Mouse (Mus musculus) B cell, adult 2 months (primary cell): ENCODE measurements around the gene Rbm33.
A peak's percentile ranks its signal among the peaks of the same experiment; 100 is the strongest.

Source experiments
- DNase-seq, 2 experiments: peaks; one replicate each; pipeline ENCODE4 v3.0.0; 2022

The Rbm33 gene

GRCm38 (mm10) chr5:28414076-28414475, 97.2 kb downstream of the Rbm33 start:
- DNase-seq = no peak

- DNase-seq = no peak
Measured at GRCm38 (mm10) chr5:28416029-28416428, 99.1 kb downstream of the Rbm33 start.

GRCm38 (mm10) chr5:28418734-28419133, 101.8 kb downstream of the Rbm33 start:
- no peak for DNase-seq

- DNase-seq = no peak
Measured at GRCm38 (mm10) chr5:28419640-28420265, 102.8 kb downstream of the Rbm33 start.

- DNase-seq = no peak
Measured at GRCm38 (mm10) chr5:28423781-28424180, 106.9 kb downstream of the Rbm33 start.

GRCm38 (mm10) chr5:28425926-28426325, 109.0 kb downstream of the Rbm33 start:
- no peak for DNase-seq

GRCm38 (mm10) chr5:28450126-28450890, 133.4 kb downstream of the Rbm33 start:
- no peak for DNase-seq

GRCm38 (mm10) chr5:28451053-28451638, 134.2 kb downstream of the Rbm33 start:
- peak; percentile 76 to 77 for DNase-seq

GRCm38 (mm10) chr5:28453086-28453485, 136.2 kb downstream of the Rbm33 start:
- DNase-seq = no peak

GRCm38 (mm10) chr5:28453523-28453922, 136.6 kb downstream of the Rbm33 start:
- DNase-seq = no peak

GRCm38 (mm10) chr5:28454546-28454945, 137.6 kb downstream of the Rbm33 start:
- DNase-seq = no peak

GRCm38 (mm10) chr5:28455721-28456120, 138.8 kb downstream of the Rbm33 start:
- DNase-seq = no peak

GRCm38 (mm10) chr5:28456366-28456765, 139.4 kb downstream of the Rbm33 start:
- no peak for DNase-seq

GRCm38 (mm10) chr5:28457921-28458641, 141.2 kb downstream of the Rbm33 start:
- DNase-seq = no peak

- no peak for DNase-seq
Measured at GRCm38 (mm10) chr5:28458821-28459240, 141.9 kb downstream of the Rbm33 start.

- DNase-seq = no peak
Measured at GRCm38 (mm10) chr5:28459456-28460225, 142.7 kb downstream of the Rbm33 start.

- DNase-seq = no peak
Measured at GRCm38 (mm10) chr5:28460556-28461350, 143.8 kb downstream of the Rbm33 start.

GRCm38 (mm10) chr5:28461376-28461775, 144.5 kb downstream of the Rbm33 start:
- no peak for DNase-seq

- no peak for DNase-seq
Measured at GRCm38 (mm10) chr5:28462741-28463590, 146.0 kb downstream of the Rbm33 start.

- no peak for DNase-seq
Measured at GRCm38 (mm10) chr5:28463656-28464055, 146.7 kb downstream of the Rbm33 start.
